Mouse (Mus musculus) left cerebral cortex, postnatal 14 days (tissue): ENCODE data around the gene Olfr15. TPM values are rescaled to one million over a fixed set of nuclear protein-coding genes. Genes with fewer than 3 reads are reported as not detected.
"Not testable (repeated sequence)": the region's sequence is repeated elsewhere in the genome, so short reads cannot be mapped to it uniquely, and the experiment has no call there.

Experiments used
- DNase-seq, 2 experiments: peaks; one replicate each; pipeline ENCODE4 v3.0.0; 2021 to 2022; ENCODE audit warnings: low spot score in 2 of 2, mixed read lengths in 1 of 2
- intact Hi-C: fragments of 180-260 bp; cut with DNase I; formaldehyde crosslinking; loops from one replicate; pipeline ENCODE4 v1.15.1; 2025
- long read RNA-seq, 2 experiments: library from polyadenylated mRNA; stranded (forward); transcript quantifications; one replicate each; pipeline ENCODE4 v2.0.0; 2021
- total RNA-seq, 2 experiments: library from RNA; stranded (reverse); gene quantifications; 2 replicates each; pipeline ENCODE4 v1.2.3; 2021

The Olfr15 gene
- not detected for total RNA-seq
- long read RNA-seq, experiment 1: 0 reads
- long read RNA-seq, experiment 2: 0 reads

DNA sequence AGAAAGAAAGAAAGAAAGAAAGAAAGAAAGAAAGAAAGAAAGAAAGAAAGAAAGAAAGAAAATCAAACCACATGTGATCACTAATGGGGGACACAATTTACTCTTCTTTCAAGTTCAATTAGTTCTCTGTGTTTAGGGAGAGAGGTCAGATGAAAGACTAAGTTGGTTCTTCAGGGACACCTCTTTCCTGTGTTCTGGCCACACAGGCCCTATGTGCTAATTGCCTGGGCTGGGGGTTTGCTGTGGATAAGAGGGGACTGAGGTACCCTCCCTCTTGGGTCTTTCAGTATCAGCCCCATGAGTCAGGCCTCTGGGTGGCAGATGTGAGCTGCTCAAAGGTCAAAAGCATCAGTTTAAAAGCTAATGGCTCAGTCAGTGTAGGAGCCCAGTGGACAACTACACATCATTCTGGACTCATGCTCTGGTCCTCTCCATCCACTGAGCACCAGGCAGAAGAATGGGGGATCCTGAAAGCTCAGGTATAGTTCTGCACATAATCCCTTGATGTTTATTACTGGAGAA lies at the start of gene Olfr15:
Gene Olfr15 (plus strand): TSS at position 291 of the 522 bp plus-strand sequence.
- DNase-seq: no peak
- intact Hi-C loops: no loop called here

DNA sequence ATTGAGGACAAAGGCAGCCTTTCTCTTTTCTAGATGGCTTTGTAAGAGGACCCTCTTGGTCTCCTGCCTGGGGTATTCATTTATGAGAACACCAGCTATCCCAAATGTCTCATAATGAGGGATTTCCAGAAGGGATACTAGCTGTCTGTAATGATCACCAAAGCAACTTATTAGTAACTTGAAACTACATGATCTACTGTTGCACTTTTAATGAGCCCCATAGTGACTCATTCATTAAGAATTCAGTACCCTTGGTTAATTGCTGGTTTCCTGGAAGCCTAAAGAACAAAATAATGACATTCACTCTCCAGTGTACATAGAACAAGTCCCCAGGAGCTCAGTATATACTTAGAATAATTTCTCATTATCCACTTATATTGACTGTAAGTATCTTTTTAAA lies 49.4 kb upstream of the Olfr15 start:
- intact Hi-C loops: no loop called here
- DNase-seq: no peak

DNA sequence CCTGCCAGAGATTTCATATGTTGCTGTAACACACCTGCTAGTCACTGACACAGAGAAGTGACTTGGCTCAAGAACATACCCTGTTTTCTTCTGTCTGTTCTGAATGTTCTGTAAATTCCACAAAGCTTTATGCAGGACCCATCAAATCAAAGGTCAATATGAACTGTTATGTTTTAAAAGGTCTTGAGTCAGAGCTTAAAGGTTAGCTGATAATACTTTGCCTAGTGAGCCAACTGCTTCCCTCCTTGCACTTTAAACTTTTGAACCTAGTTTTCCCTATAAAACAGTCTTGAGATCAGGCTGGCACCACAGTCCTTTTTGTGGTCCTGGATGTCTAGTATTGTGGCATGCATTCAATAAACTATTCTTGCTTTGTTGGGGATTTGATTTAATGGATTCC lies 42.3 kb upstream of the Olfr15 start:
- intact Hi-C loops: no loop called here
- no peak for DNase-seq

DNA sequence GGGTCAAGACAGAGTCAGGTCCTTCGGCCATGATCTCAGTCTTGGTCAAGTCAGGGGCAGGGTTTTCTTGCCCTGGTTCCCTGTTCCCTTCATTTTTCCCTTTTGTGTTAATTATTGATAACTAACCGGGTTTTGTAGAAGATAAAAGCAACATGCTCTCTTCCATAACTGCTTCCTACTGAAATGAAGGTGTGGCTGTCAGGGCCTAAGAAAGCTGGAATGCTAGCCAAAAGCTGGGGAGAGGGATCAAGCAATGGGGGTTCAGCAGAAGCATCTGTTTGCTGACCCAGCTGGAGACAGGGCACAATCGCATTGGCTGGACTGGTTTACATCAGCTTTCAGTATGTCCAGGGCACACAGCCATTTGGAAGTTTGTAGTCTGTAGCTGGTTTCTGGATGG lies 22.5 kb upstream of the Olfr15 start:
- intact Hi-C loops: no loop called here
- no peak for DNase-seq

DNA sequence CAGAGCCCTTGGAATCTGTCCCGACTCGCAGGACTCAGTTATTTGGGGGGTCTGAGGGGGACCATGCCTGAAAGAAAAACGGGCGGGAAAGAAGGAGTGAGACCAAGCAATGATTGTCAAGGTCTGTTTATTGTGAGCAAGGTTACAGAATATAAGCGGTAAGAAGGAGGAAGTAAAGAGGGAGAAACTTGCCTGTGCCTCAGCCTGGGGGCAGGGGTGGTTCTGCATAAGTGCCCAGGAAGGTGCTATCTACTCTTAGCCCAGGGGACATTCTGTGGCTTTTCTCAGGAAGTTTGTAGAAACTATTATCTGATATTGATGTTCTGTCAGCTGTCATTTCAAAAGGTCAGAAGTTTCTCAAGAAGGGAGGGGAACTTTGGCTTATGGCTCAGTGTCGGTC lies 16.0 kb upstream of the Olfr15 start:
- DNase-seq: not testable (repeated sequence)

DNA sequence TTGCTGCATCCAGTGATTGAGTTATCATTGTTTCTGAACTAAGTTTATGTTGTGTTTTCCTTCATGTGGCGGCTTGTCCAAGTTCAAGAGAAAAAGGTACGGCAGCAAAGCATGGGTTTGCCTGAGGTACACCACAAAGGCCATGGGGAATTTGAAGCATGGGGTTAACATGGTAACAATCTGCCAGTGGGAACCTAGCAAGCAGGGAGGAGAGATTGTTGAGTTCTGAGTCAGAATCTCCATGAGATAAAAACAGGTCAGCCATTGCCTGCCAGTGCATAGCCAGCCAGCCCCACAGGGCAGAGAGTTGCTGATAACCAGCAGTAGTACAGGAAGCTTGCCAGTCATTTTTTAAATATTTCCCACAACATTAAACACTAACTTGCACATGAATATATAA lies 10.5 kb upstream of the Olfr15 start:
- intact Hi-C loops: no loop called here
- DNase-seq: no peak

More for the DNA sequence above, 16.0 kb upstream of the Olfr15 start:
- intact Hi-C loops: not testable (repeated sequence)

DNA sequence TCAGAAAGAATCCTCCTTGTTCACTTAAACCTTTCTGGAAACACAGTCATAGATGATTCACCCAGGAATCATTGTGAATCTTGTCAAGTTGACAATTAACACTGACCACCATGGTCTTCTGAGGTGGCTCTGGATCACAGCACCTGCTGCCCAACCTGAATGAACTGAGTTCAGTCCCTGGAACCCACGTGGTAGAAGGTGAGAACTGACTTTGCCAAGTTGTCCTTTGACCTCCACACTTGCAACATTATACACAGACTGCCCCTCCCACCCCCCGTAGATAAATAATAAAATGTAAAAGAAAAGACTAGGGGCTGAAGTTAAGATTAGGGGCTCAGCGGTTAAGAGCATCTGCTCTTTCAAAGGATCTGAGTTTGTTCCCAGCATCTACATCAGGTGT lies 2.7 kb upstream of the Olfr15 start:
- DNase-seq: no peak
- intact Hi-C loops: no loop called here

DNA sequence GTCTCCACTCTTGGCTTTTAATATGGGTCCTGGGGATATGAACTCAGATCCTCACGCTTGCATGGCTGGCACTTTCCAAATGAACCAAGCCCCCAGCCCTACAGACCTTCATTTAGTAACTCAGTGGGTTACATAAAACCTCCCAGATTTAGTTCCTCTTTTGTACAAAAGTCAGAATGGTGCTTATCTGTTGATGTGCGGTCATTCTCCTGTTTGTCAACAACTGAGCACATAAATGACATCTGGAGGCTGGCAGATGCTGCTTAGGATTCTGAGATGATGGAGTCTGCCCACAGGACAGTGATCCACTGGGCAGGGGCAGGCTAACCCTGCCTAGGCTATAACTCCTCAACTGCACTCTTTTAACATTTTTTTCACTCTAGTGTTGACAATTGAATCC lies 951 bp upstream of the Olfr15 start:
- intact Hi-C loops: no loop called here
- DNase-seq: no peak

DNA sequence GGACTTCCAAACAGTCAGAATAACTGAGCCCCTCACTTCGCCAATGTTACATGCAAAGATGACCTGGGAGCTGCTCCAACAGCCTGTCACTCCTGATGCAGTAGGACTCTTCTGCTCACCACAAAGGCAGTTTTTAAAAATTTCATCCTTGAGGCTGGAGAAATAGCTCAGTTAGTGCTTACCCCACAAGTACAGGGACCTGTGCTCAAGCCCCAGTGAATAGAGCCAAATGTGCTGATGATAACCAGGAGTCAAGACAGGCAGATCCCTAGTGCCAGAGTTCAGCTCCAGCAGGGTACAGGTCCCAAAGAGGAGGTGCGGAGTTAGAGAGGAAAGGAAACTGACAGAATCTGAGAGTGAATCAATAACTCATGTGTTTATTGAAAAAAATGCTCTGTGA lies 4.8 kb downstream of the Olfr15 start:
- no peak for DNase-seq
- intact Hi-C loops: no loop called here

DNA sequence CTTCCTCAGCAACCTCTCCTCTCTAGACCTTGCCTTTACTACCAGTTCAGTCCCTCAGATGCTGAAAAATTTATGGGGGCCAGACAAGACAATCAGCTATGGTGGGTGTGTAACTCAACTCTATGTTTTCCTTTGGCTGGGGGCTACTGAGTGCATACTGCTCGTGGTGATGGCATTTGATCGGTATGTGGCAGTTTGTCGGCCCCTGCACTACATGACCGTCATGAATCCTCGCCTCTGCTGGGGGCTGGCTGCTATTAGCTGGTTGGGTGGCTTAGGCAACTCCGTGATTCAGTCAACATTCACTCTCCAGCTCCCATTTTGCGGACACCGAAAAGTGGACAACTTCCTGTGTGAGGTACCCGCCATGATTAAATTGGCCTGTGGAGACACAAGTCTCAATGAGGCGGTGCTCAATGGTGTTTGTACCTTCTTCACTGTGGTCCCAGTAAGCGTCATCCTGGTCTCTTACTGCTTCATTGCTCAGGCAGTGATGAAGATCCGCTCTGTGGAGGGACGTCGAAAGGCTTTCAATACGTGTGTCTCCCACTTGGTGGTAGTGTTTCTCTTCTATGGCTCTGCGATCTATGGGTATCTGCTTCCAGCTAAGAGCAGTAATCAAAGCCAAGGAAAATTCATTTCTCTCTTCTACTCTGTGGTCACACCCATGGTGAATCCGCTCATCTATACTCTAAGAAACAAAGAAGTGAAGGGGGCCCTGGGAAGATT lies 8.6 kb downstream of the Olfr15 start:
- intact Hi-C loops: no loop called here

DNA sequence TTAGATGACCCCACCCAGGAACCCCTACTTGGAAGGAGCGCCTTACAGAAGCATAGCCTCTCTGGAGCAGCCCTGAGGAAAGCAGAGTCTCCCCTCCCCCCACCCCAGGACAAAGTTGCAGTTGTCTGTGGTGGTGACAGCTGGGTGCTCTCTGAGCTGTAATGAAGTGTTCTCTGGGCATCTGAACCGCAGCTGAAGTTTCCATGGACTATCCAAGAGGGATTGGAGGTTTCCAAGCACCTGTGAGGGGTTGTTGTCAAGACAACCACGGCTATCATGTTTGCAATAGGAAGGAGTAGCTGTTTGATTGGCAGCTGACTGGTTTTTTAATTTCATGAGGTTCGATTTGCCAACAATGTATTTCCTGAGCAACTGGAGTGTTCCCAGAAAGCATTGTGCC lies 12.3 kb downstream of the Olfr15 start:
- intact Hi-C loops: no loop called here
- no peak for DNase-seq

More for the DNA sequence above, 8.6 kb downstream of the Olfr15 start:
- peak; percentile 45 to 48 for DNase-seq

DNA sequence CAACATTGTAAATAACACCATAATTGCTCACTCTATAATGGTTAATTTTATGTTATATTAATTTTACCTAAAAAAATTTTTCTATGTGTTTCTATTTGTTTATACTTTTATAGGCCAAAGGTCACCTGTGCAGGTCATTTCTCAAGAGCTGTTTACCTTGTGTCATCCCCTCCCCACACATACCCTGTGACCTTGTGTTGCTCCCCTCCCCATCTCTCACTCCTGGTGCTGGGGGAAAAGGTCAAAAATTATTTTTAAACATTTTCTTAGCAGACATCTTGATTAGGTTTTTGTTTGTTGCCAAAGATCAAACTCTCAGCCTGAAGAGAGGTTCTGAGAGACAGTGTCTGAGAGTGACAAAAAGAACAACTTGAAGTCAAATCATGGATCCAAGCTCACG lies 13.1 kb downstream of the Olfr15 start:
- DNase-seq: no peak
- intact Hi-C loops: no loop called here

DNA sequence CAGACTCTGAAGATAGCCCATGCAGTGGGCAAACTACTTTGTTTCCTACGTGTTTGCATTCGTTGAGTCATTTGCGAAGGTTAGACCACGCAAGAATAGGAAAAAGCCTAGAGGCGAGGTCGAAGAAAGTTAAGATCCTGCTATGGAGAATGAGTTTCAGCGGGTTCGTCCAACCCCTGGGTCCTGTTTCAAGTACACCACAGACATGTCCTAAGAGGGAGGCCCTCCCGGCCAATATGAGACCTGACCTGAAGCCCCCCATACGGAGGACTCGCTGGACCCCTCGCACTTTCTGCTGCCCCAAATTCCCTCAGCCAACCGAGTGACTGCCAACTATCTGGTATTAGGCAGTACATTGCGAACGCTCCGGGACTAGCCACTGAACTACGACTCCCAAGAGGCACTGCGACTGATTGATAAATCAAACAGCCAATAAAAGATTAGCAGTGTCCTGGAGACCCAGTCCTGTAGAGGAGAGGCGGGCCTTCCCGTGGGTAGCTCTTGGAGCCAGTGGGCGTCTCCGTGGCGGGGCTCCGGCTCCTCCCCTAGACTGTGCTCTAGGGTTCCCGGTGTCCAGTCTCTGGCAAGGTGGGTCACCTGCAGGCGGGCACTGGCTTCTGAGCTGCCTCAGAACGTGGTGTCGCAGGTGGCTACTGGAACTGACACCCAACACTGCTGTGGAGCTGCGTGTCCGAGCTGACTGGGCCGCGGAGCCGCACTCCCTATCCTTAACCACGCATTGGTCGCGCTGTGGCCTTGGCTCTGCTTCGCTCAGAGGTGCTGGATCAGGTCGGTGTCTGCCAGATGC lies 16.2 kb downstream of the Olfr15 start, which contains the start of gene Zfp174:
Gene Zfp174 (plus strand): TSS at position 558 of the 808 bp plus-strand sequence.
- intact Hi-C loops: no loop called here
- peak; percentile 94 to 99 for DNase-seq

DNA sequence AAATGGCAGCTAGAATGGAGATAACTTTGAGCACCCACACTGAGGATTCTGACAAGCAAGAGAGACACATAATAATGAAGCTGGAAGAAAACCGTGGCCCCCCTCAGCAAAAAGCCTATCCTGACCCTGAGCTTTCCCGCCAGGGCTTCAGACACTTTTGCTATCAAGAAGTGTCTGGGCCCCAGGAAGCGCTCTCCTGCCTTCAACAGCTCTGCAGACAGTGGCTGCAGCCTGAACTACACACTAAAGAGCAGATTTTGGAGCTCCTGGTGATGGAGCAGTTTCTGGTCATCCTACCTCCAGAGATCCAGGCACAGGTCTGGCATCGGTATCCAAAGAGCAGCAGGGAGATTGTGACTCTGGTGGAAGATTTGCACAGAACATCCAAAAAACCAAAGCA lies 17.2 kb downstream of the Olfr15 start:
- intact Hi-C loops: no loop called here
- no peak for DNase-seq

DNA sequence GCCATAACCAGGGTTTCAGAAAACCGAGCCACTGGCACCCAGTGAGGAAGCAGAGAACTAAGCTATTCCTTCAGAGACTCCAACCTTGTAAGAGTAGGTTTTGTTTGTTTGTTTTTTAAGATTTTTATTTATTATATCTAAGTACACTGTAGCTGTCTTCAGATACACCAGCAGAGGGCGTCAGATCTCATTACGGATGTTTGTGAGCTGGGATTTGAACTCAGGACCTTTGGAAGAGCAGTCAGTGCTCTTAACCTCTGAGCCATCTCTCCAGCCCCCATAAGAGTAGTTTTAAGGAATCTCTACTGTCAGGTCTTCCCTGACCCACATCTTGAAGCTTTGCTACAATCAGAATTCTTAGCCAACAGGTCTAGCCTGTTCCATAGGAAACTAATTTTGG lies 17.7 kb downstream of the Olfr15 start:
- intact Hi-C loops: no loop called here
- no peak for DNase-seq

DNA sequence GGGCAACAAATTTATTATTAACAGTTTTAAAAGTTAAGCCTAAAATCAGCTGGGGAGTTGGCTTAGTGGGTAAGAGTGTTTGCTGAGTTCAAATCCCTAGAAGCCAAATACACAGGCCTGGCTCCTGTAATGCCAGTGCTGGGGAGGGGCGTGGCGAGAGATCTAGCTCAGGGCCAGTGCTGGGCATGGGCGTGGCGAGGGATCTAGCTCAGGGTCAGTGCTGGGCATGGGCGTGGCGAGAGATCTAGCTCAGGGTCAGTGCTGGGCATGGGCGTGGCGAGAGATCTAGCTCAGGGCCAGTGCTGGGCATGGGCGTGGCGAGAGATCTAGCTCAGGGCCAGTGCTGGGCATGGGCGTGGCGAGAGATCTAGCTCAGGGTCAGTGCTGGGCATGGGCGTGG lies 20.6 kb downstream of the Olfr15 start:
- DNase-seq, intact Hi-C loops: not testable (repeated sequence)

DNA sequence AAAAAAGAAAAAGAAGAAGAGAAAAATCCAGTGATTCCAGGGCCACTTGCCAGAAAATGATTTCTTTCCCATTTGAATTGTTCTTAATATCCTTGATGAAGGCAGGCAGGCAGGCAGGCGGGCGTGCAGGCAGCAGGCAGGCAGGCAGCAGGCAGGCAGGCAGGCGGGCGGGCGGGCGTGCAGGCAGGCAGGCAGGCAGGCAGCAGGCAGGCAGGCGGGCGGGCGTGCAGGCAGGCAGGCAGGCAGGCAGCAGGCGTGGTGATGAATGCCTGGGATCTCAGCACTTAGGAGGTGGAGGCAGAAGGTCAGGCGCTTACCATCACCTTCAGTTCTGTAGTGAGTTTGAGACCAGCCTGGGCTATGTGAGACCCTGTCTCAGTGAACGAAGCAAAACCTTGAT lies 21.9 kb downstream of the Olfr15 start:
- DNase-seq: no peak
- intact Hi-C loops: no loop called here

DNA sequence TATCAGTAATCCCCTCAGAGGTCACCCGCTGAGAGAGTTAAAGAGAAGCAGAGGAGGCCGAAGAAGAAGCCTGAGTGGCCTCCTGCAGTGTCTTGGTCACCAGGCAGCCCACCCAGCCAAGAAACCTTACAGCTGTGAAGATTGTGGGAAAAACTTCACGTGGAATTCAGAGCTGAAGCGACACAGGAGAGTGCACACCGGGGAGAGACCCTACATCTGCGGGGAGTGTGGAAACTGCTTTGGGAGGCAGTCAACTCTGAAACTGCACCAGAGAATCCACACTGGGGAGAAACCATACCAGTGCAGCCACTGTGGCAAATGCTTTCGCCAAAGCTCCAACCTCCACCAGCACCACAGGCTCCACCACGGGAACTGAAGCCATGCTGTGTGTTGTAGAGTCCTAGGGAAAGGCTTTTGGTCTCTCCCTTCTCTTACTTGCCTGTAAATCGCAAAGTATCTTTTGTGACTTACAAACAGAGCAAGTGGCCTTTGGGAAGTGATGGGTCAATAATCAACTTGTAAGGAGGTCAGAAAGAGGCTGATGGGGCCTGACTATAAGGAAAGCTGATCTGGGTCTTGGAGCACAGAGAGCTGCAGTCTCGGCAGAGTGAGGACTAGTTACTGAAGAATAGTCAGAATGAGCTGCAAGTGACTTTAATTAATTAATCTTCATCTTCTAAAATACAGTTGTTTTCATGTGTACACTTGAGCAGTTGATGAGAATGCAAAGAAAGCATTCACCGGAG lies 23.9 kb downstream of the Olfr15 start:
- DNase-seq: no peak
- intact Hi-C loops: no loop called here

DNA sequence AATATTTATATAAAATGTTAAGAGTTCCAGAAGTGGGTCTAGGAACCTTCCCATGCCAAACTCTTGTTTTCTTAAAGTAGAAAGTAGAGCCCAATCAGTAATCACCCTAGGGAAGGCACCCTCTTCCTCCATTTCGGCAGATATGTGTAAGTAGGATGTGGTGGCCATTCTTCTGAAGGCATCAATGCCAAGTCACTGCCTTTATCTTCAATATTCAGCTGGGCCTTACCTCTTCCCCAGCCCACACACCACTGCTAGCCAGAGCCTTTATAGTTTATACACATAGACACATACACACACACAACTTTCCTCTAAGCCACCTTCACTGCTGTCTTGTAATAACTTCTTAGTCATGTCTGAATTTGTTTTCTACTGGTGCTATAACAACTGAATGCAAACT lies 25.1 kb downstream of the Olfr15 start:
- intact Hi-C loops: no loop called here
- DNase-seq: no peak

DNA sequence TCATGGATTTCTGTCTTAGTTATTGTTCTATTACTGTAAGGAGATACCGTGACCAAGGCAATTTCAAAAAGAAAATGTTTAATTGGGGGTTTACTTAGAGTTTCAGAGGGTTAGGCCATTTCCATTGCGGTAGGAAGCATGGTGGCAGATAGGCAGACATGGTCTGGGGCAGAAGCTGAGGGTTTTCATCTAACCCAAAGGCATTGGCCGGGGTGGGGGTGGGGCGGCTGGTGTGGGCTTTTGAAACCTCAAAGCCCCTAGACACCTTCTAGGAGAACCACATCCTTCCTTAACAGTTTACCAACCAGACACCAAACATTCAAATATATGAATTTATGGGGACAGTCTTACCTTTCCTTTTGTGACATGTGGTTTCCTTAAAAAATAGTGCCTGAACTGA lies 28.6 kb downstream of the Olfr15 start:
- no peak for DNase-seq
- intact Hi-C loops: no loop called here
